Mouse (Mus musculus) urinary bladder, adult 18-20 months (tissue): Measurements from ENCODE around the gene Cd6.
A peak's percentile ranks its signal among the peaks of the same experiment; 100 is the strongest.

ENCODE experiments used
- DNase-seq, 2 experiments: peaks; one replicate each; pipeline ENCODE4 v3.0.0; 2022; ENCODE audit warnings: low spot score in 2 of 2, mixed read lengths in 2 of 2

Cd6 gene

GRCm38 (mm10) chr19:10829436-10830175 lies at the start of gene Cd6:
Gene Cd6 (minus strand): TSS chr19:10830058.
- no peak for DNase-seq

- no peak for DNase-seq
Measured at GRCm38 (mm10) chr19:10878201-10878837, 48.5 kb upstream of the Cd6 start.

GRCm38 (mm10) chr19:10871328-10871961 lies 41.6 kb upstream of the Cd6 start:
- DNase-seq, result no peak

- DNase-seq, result no peak
Measured at GRCm38 (mm10) chr19:10870676-10871075, 40.8 kb upstream of the Cd6 start.

- DNase-seq, result no peak
Measured at GRCm38 (mm10) chr19:10869886-10870527, 40.1 kb upstream of the Cd6 start, which contains the start of gene Tmem132a. Gene Tmem132a (minus strand): TSS chr19:10869940.

- peak; percentile 67 to 72 for DNase-seq
Measured at GRCm38 (mm10) chr19:10869241-10869885, 39.5 kb upstream of the Cd6 start.

GRCm38 (mm10) chr19:10868623-10869141 lies 38.8 kb upstream of the Cd6 start:
- no peak for DNase-seq

GRCm38 (mm10) chr19:10867946-10868622 lies 38.2 kb upstream of the Cd6 start:
- no peak for DNase-seq

GRCm38 (mm10) chr19:10866351-10866750 lies 36.5 kb upstream of the Cd6 start:
- no peak for DNase-seq

- no peak for DNase-seq
Measured at GRCm38 (mm10) chr19:10860072-10860497, 30.2 kb upstream of the Cd6 start.

- DNase-seq, result no peak
Measured at GRCm38 (mm10) chr19:10856520-10856919, 26.7 kb upstream of the Cd6 start.

GRCm38 (mm10) chr19:10855422-10855821 lies 25.6 kb upstream of the Cd6 start:
- no peak for DNase-seq

GRCm38 (mm10) chr19:10847311-10848087 lies 17.6 kb upstream of the Cd6 start:
- no peak for DNase-seq

- no peak for DNase-seq
Measured at GRCm38 (mm10) chr19:10846150-10846549, 16.3 kb upstream of the Cd6 start.

GRCm38 (mm10) chr19:10845454-10845853 lies 15.6 kb upstream of the Cd6 start:
- DNase-seq, result no peak

GRCm38 (mm10) chr19:10844206-10844605 lies 14.3 kb upstream of the Cd6 start:
- DNase-seq, result no peak

GRCm38 (mm10) chr19:10842914-10843313 lies 13.1 kb upstream of the Cd6 start:
- DNase-seq, result no peak

- DNase-seq, result no peak
Measured at GRCm38 (mm10) chr19:10841721-10842626, 12.1 kb upstream of the Cd6 start.
